Comparison of ENCODE assay signal across 13 mouse cellular contexts in genomic region chr19:18101423-18102341, GRCm38 (mm10).
DNase-seq lines count a peak whose midpoint lies in the region; ATAC-seq and TF ChIP-seq lines count a peak whose summit lies in the region.
"Had no signal": no experiment of that assay in that cellular context is flagged by ENCODE, and none has a peak within 500 bp of the region (broad histone marks: within the 10 kb centered on the region; RNA-seq: fewer than 3 reads in every experiment).

No protein-coding gene starts in this region.

- H3K36me3 ChIP-seq in forebrain, embryonic 12.5 days (replicated peaks) = no peaks in the 10 kb centered on the region
- H3K36me3 ChIP-seq in forebrain, embryonic 16.5 days (ENCODE audit: control insufficient read depth, insufficient read depth) = no peaks in the 10 kb centered on the region
- no peaks in the 10 kb centered on the region for H3K36me3 ChIP-seq in heart, embryonic 12.5 days
- H3K36me3 ChIP-seq: G1E had no signal

- H3K4me1 ChIP-seq in forebrain, embryonic 12.5 days = peaks cover 9% of the 10 kb centered on the region
- no peaks in the 10 kb centered on the region for H3K4me1 ChIP-seq in forebrain, embryonic 16.5 days (replicated peaks; ENCODE audit: control insufficient read depth, insufficient read depth, low read length)
- peaks cover 16% of the 10 kb centered on the region for H3K4me1 ChIP-seq in heart, embryonic 12.5 days (replicated peaks)

- peak; percentile 58; the same call in 1 of the 2 replicates for ATAC-seq in forebrain, embryonic 12.5 days (ENCODE audit: low FRiP score)
- no peak for ATAC-seq in forebrain, embryonic 16.5 days
- peak; percentile 87 for ATAC-seq in heart, embryonic 12.5 days (ENCODE audit: insufficient number of reproducible peaks, low FRiP score)

- no peak overlapping the region for H3K4me3 ChIP-seq in forebrain, embryonic 12.5 days (replicated peaks)
- H3K4me3 ChIP-seq in forebrain, embryonic 16.5 days (replicated peaks; ENCODE audit: low read length) = no peak overlapping the region
- no peak overlapping the region for H3K4me3 ChIP-seq in heart, embryonic 12.5 days

- DNase-seq in brain, embryonic 14.5 days (ENCODE audit: low read depth) = peak; percentile 52
- DNase-seq in lung, postnatal 10 days = peak; percentile 10
- DNase-seq in gastrocnemius, postnatal 36 days = no peak
- DNase-seq in gastrocnemius, postnatal 10 days = no peak
- DNase-seq in left cerebral cortex, postnatal 14 days (ENCODE audit: low spot score in 2 of 2) = no peak
- DNase-seq: cerebellum, postnatal 25 days; gastrocnemius, postnatal 14 days; kidney, adult 8-10 months; right cerebral cortex, postnatal 25 days had no signal

- TF ChIP-seq CTCF in brain, embryonic 14.5 days (IDR thresholded peaks at IDR 0.05; ENCODE audit: borderline replicate concordance, extremely low read depth, insufficient read depth, insufficient read length) = no peak

- H3K4me2 ChIP-seq in forebrain, embryonic 12.5 days = no peak overlapping the region
- H3K4me2 ChIP-seq in forebrain, embryonic 16.5 days (ENCODE audit: low read length) = no peak overlapping the region
- peak overlapping the region; percentile 16 for H3K4me2 ChIP-seq in heart, embryonic 12.5 days

- no peaks in the 10 kb centered on the region for H3K27me3 ChIP-seq in forebrain, embryonic 12.5 days
- no peaks in the 10 kb centered on the region for H3K27me3 ChIP-seq in forebrain, embryonic 16.5 days (replicated peaks; ENCODE audit: control insufficient read depth, insufficient read depth, low read length)
- H3K27me3 ChIP-seq in heart, embryonic 12.5 days (replicated peaks) = no peaks in the 10 kb centered on the region

- TF ChIP-seq POLR2A in brain, embryonic 14.5 days (IDR thresholded peaks at IDR 0.05; ENCODE audit: borderline replicate concordance, extremely low read depth, insufficient read depth, insufficient read length, poor library complexity, severe bottlenecking) = no peak

- intact Hi-C loops in gastrocnemius, postnatal 36 days (cut with DNase I) = no loop called here
- intact Hi-C loops in left cerebral cortex, postnatal 14 days (cut with DNase I) = no loop called here

- no peak overlapping the region for H3K9ac ChIP-seq in forebrain, embryonic 12.5 days
- H3K9ac ChIP-seq in forebrain, embryonic 16.5 days (replicated peaks; ENCODE audit: low read depth, low read length) = no peak overlapping the region
- H3K9ac ChIP-seq in heart, embryonic 12.5 days = no peak overlapping the region

- H3K9me3 ChIP-seq in forebrain, embryonic 12.5 days = no peaks in the 10 kb centered on the region
- no peaks in the 10 kb centered on the region for H3K9me3 ChIP-seq in forebrain, embryonic 16.5 days (ENCODE audit: control insufficient read depth, low read length)
- no peaks in the 10 kb centered on the region for H3K9me3 ChIP-seq in heart, embryonic 12.5 days (replicated peaks)
- H3K9me3 ChIP-seq: G1E had no signal

- H3K27ac ChIP-seq in forebrain, embryonic 12.5 days = no peak overlapping the region
- H3K27ac ChIP-seq in forebrain, embryonic 16.5 days (ENCODE audit: low read length) = no peak overlapping the region
- peak overlapping the region; percentile 82 for H3K27ac ChIP-seq in heart, embryonic 12.5 days (ENCODE audit: poor library complexity, severe bottlenecking)

- WGBS in forebrain, embryonic 12.5 days = 9% methylated on average over 4 of the region's 4 CpGs
- WGBS in forebrain, embryonic 16.5 days = 23% methylated on average over 4 of the region's 4 CpGs
- 18% methylated on average over 4 of the region's 4 CpGs for WGBS in heart, embryonic 12.5 days

Comparison
In these comparisons a context has a peak if more than half of its experiments do, and no peak if none do; other contexts are left out.
1. DNase-seq: peak in brain, embryonic 14.5 days (single experiment) and lung, postnatal 10 days (single experiment); none in gastrocnemius, postnatal 36 days (0 of 2), gastrocnemius, postnatal 10 days (single experiment) and left cerebral cortex, postnatal 14 days (0 of 2).